Mouse (Mus musculus) embryonic facial prominence, embryonic 15.5 days (tissue): ENCODE measurements around the gene Mlec. TPM values are rescaled to one million over a fixed set of nuclear protein-coding genes. Genes with fewer than 3 reads are reported as not detected.

ENCODE experiments used
- ATAC-seq: fragments of 200-750 bp; cut with Nextera tagmentation; 2 replicates; pipeline ENCODE4 v1.8.0; 2017; ENCODE audit warnings: low read depth, moderate TSS enrichment; ENCODE audit not compliant: insufficient number of reproducible peaks, low FRiP score, low TSS enrichment
- H3K27ac ChIP-seq: fragments of 300-500 bp; sonication (generic); replicated peaks from 2 replicates; pipeline ENCODE4 v1.5.1; 2015; ENCODE audit warnings: mild to moderate bottlenecking, inconsistent platforms
- H3K27me3 ChIP-seq: fragments of 300-500 bp; sonication (generic); 2 replicates; pipeline ENCODE4 v1.6.1; 2015; ENCODE audit warnings: inconsistent platforms
- H3K36me3 ChIP-seq: fragments of 300-500 bp; sonication (generic); 2 replicates; pipeline ENCODE4 v1.6.1; 2015; ENCODE audit warnings: mild to moderate bottlenecking, inconsistent platforms
- H3K4me1 ChIP-seq: fragments of 300-500 bp; sonication (generic); 2 replicates; pipeline ENCODE4 v1.6.1; 2015; ENCODE audit warnings: inconsistent platforms
- H3K4me2 ChIP-seq: fragments of 300-500 bp; sonication (generic); replicated peaks from 2 replicates; pipeline ENCODE4 v1.6.1; 2015; ENCODE audit warnings: mild to moderate bottlenecking, inconsistent platforms
- H3K4me3 ChIP-seq: fragments of 300-500 bp; sonication (generic); replicated peaks from 2 replicates; pipeline ENCODE4 v1.5.1; 2015; ENCODE audit warnings: mild to moderate bottlenecking, inconsistent platforms
- H3K9ac ChIP-seq: fragments of 300-500 bp; sonication (generic); 2 replicates; pipeline ENCODE4 v1.6.1; 2015; ENCODE audit warnings: inconsistent platforms
- H3K9me3 ChIP-seq: fragments of 300-500 bp; sonication (generic); replicated peaks from 2 replicates; pipeline ENCODE4 v1.6.1; 2016; ENCODE audit warnings: inconsistent platforms
- WGBS: fragments of 180-500 bp; shearing (Covaris S2); methylation state at CpG from one replicate; pipeline ENCODE4 v1.1.7; 2015; 5-methylcytosine and 5-hydroxymethylcytosine counted together
- polyA plus RNA-seq: library from polyadenylated mRNA; unstranded; fragments of >200 nt; fragmentation: Nextera tagmentation; extraction: Ambion mirVana; gene quantifications from 2 replicates; pipeline ENCODE4 v1.2.1, GENCODE M21; 2015

The Mlec gene
- polyA plus RNA-seq, 1 experiment from 2014 or later, result 95.1 TPM

GRCm38 (mm10) chr5:115161064-115161939 lies 3.3 kb upstream of the Mlec start:
- WGBS, result 25% methylated on average over 13 of the region's 13 CpGs
- Histone ChIP-seq H3K27ac (no peak overlapping the region), H3K9ac (no peak overlapping the region), H3K36me3 (no peaks in the 10 kb centered on the region), H3K27me3 (no peaks in the 10 kb centered on the region), H3K9me3 (no peaks in the 10 kb centered on the region), H3K4me2 (no peak overlapping the region), H3K4me1 (peaks cover 37% of the 10 kb centered on the region), H3K4me3 (no peak overlapping the region)
- no peak for ATAC-seq

- Histone ChIP-seq H3K9ac (no peak overlapping the region), H3K4me2 (no peak overlapping the region), H3K36me3 (no peaks in the 10 kb centered on the region), H3K4me3 (no peak overlapping the region), H3K27me3 (no peaks in the 10 kb centered on the region), H3K9me3 (no peaks in the 10 kb centered on the region), H3K27ac (no peak overlapping the region), H3K4me1 (peaks cover 37% of the 10 kb centered on the region)
- WGBS, result 61% methylated on average over 6 of the region's 6 CpGs
- ATAC-seq, result no peak
Measured at GRCm38 (mm10) chr5:115160655-115161054, 2.7 kb upstream of the Mlec start.

GRCm38 (mm10) chr5:115159165-115159564 lies 1.2 kb upstream of the Mlec start:
- WGBS, result 34% methylated on average over 12 of the region's 12 CpGs
- peak overlapping the region; percentile 80 for H3K4me2 ChIP-seq
- H3K9me3 ChIP-seq, result no peaks in the 10 kb centered on the region
- H3K27ac ChIP-seq, result peak overlapping the region; percentile 99
- peak overlapping the region; percentile 99 for H3K4me3 ChIP-seq
- no peaks in the 10 kb centered on the region for H3K36me3 ChIP-seq
- H3K4me1 ChIP-seq, result peaks cover 52% of the 10 kb centered on the region
- no peak for ATAC-seq
- H3K27me3 ChIP-seq, result no peaks in the 10 kb centered on the region
- peak overlapping the region; percentile 95 for H3K9ac ChIP-seq

- no peaks in the 10 kb centered on the region for H3K36me3 ChIP-seq
- no peaks in the 10 kb centered on the region for H3K9me3 ChIP-seq
- peak overlapping the region; percentile 80 for H3K4me2 ChIP-seq
- peak overlapping the region; percentile 99 for H3K4me3 ChIP-seq
- H3K27ac ChIP-seq, result peak overlapping the region; percentile 99
- no peak for ATAC-seq
- peak overlapping the region; percentile 95 for H3K9ac ChIP-seq
- H3K4me1 ChIP-seq, result peaks cover 66% of the 10 kb centered on the region
- 1% methylated on average over 26 of the region's 26 CpGs for WGBS
- no peaks in the 10 kb centered on the region for H3K27me3 ChIP-seq
Measured at GRCm38 (mm10) chr5:115156933-115157589, 918 bp downstream of the Mlec start.

GRCm38 (mm10) chr5:115156401-115156800 lies 1.6 kb downstream of the Mlec start:
- no peaks in the 10 kb centered on the region for H3K27me3 ChIP-seq
- H3K4me2 ChIP-seq, result peak overlapping the region; percentile 80
- H3K27ac ChIP-seq, result peak overlapping the region; percentile 69
- ATAC-seq, result no peak
- H3K4me1 ChIP-seq, result peaks cover 69% of the 10 kb centered on the region
- H3K9me3 ChIP-seq, result no peaks in the 10 kb centered on the region
- peak overlapping the region; percentile 99 for H3K4me3 ChIP-seq
- peaks cover 3% of the 10 kb centered on the region for H3K36me3 ChIP-seq
- peak overlapping the region; percentile 35; the same call in 1 of the 2 replicates for H3K9ac ChIP-seq
- WGBS, result 42% methylated on average over 7 of the region's 7 CpGs

- peaks cover 9% of the 10 kb centered on the region for H3K36me3 ChIP-seq
- H3K4me3 ChIP-seq, result peak overlapping the region; percentile 99
- no peaks in the 10 kb centered on the region for H3K27me3 ChIP-seq
- no peak for ATAC-seq
- H3K4me2 ChIP-seq, result peak overlapping the region; percentile 80
- peak overlapping the region; percentile 69 for H3K27ac ChIP-seq
- 11% methylated on average over 5 of the region's 5 CpGs for WGBS
- no peaks in the 10 kb centered on the region for H3K9me3 ChIP-seq
- peaks cover 66% of the 10 kb centered on the region for H3K4me1 ChIP-seq
- peak overlapping the region; percentile 19 for H3K9ac ChIP-seq
Measured at GRCm38 (mm10) chr5:115155831-115156230, 2.1 kb downstream of the Mlec start.

- peak overlapping the region; percentile 80 for H3K4me2 ChIP-seq
- 42% methylated on average over 13 of the region's 13 CpGs for WGBS
- H3K36me3 ChIP-seq, result peaks cover 15% of the 10 kb centered on the region
- H3K27ac ChIP-seq, result peak overlapping the region; percentile 69
- peaks cover 63% of the 10 kb centered on the region for H3K4me1 ChIP-seq
- peak overlapping the region; percentile 19 for H3K9ac ChIP-seq
- no peak for ATAC-seq
- H3K9me3 ChIP-seq, result no peaks in the 10 kb centered on the region
- no peaks in the 10 kb centered on the region for H3K27me3 ChIP-seq
- peak overlapping the region; percentile 99 for H3K4me3 ChIP-seq
Measured at GRCm38 (mm10) chr5:115155156-115155631, 2.8 kb downstream of the Mlec start.

- 15% methylated on average over 8 of the region's 8 CpGs for WGBS
Measured at GRCm38 (mm10) chr5:115152132-115152956, 5.6 kb downstream of the Mlec start.

GRCm38 (mm10) chr5:115151457-115151856 lies 6.5 kb downstream of the Mlec start:
- Histone ChIP-seq H3K9me3 (no peaks in the 10 kb centered on the region), H3K27ac (peak overlapping the region; percentile 44; the same call in 1 of the 2 replicates), H3K4me3 (no peak overlapping the region), H3K4me2 (no peak overlapping the region), H3K9ac (no peak overlapping the region), H3K4me1 (peaks cover 53% of the 10 kb centered on the region), H3K27me3 (no peaks in the 10 kb centered on the region), H3K36me3 (peaks cover 51% of the 10 kb centered on the region)
- ATAC-seq, result no peak
- 72% methylated on average over 13 of the region's 13 CpGs for WGBS

More at GRCm38 (mm10) chr5:115152132-115152956, 5.6 kb downstream of the Mlec start:
- no peaks in the 10 kb centered on the region for H3K9me3 ChIP-seq
- peak overlapping the region; percentile 82 for H3K27ac ChIP-seq
- no peak overlapping the region for H3K9ac ChIP-seq
- H3K4me1 ChIP-seq, result peaks cover 56% of the 10 kb centered on the region
- peaks cover 42% of the 10 kb centered on the region for H3K36me3 ChIP-seq
- peak overlapping the region; percentile 22 for H3K4me2 ChIP-seq
- no peaks in the 10 kb centered on the region for H3K27me3 ChIP-seq
- 0 out of 2 replicates have a peak overlapping the region, but pooled peaks have one; percentile 5 for H3K4me3 ChIP-seq
- no peak for ATAC-seq

- Histone ChIP-seq H3K4me1 (peaks cover 49% of the 10 kb centered on the region), H3K9ac (no peak overlapping the region), H3K9me3 (no peaks in the 10 kb centered on the region), H3K4me2 (no peak overlapping the region), H3K36me3 (peaks cover 56% of the 10 kb centered on the region), H3K27ac (peak overlapping the region; percentile 44; the same call in 1 of the 2 replicates), H3K27me3 (no peaks in the 10 kb centered on the region), H3K4me3 (no peak overlapping the region)
- no peak for ATAC-seq
- WGBS, result 72% methylated on average over 5 of the region's 5 CpGs
Measured at GRCm38 (mm10) chr5:115150991-115151390, 7.0 kb downstream of the Mlec start.
